Mouse (Mus musculus) lung, embryonic 16.5 days (tissue): Measurements from ENCODE around the gene Pde4dip. TPM values are rescaled to one million over a fixed set of nuclear protein-coding genes. Genes with fewer than 3 reads are reported as not detected.

Source experiments
- ATAC-seq: fragments of 200-750 bp; cut with Nextera tagmentation; 2 replicates; pipeline ENCODE4 v1.8.0; 2017; ENCODE audit warnings: low read depth, mild to moderate bottlenecking, moderate library complexity
- H3K27ac ChIP-seq: fragments of 300-500 bp; sonication (generic); 2 replicates; pipeline ENCODE4 v1.5.1; 2014; ENCODE audit warnings: mild to moderate bottlenecking, control low read depth, low read length
- H3K27me3 ChIP-seq: fragments of 300-500 bp; sonication (generic); 2 replicates; pipeline ENCODE4 v1.6.1; 2014; ENCODE audit warnings: low read depth, low read length, mixed read lengths; ENCODE audit not compliant: control insufficient read depth, insufficient read depth
- H3K36me3 ChIP-seq: fragments of 300-500 bp; sonication (generic); 2 replicates; pipeline ENCODE4 v1.6.1; 2014; ENCODE audit warnings: low read length; ENCODE audit not compliant: control insufficient read depth, insufficient read depth
- H3K4me1 ChIP-seq: fragments of 300-500 bp; sonication (generic); replicated peaks from 2 replicates; pipeline ENCODE4 v1.6.1; 2014; ENCODE audit warnings: low read length, mixed read lengths; ENCODE audit not compliant: control insufficient read depth, insufficient read depth
- H3K4me2 ChIP-seq: fragments of 300-500 bp; sonication (generic); 2 replicates; pipeline ENCODE4 v1.6.1; 2014; ENCODE audit warnings: low read depth, low read length, control low read depth
- H3K4me3 ChIP-seq: fragments of 300-500 bp; sonication (generic); 2 replicates; pipeline ENCODE4 v1.5.1; 2014; ENCODE audit warnings: mild to moderate bottlenecking, low read length, control low read depth
- H3K9ac ChIP-seq: fragments of 300-500 bp; sonication (generic); 2 replicates; pipeline ENCODE4 v1.6.1; 2014; ENCODE audit warnings: low read length, control low read depth
- H3K9me3 ChIP-seq: fragments of 300-500 bp; sonication (generic); 2 replicates; pipeline ENCODE4 v1.6.1; 2016; ENCODE audit warnings: low read length; ENCODE audit not compliant: control insufficient read depth
- WGBS: fragments of 180-500 bp; shearing (Covaris S2); extraction: QIAGEN DNeasy Blood & Tissue Kit; methylation state at CpG from one replicate; pipeline ENCODE4 v1.1.7; 2014; 5-methylcytosine and 5-hydroxymethylcytosine counted together
- polyA plus RNA-seq: library from polyadenylated mRNA; unstranded; fragments of >200 nt; fragmentation: Nextera tagmentation; extraction: Ambion mirVana; gene quantifications from 2 replicates; pipeline ENCODE4 v1.2.1, GENCODE M21; 2015

The Pde4dip gene
- polyA plus RNA-seq, 1 experiment from 2014 or later = 18.9 TPM

DNA sequence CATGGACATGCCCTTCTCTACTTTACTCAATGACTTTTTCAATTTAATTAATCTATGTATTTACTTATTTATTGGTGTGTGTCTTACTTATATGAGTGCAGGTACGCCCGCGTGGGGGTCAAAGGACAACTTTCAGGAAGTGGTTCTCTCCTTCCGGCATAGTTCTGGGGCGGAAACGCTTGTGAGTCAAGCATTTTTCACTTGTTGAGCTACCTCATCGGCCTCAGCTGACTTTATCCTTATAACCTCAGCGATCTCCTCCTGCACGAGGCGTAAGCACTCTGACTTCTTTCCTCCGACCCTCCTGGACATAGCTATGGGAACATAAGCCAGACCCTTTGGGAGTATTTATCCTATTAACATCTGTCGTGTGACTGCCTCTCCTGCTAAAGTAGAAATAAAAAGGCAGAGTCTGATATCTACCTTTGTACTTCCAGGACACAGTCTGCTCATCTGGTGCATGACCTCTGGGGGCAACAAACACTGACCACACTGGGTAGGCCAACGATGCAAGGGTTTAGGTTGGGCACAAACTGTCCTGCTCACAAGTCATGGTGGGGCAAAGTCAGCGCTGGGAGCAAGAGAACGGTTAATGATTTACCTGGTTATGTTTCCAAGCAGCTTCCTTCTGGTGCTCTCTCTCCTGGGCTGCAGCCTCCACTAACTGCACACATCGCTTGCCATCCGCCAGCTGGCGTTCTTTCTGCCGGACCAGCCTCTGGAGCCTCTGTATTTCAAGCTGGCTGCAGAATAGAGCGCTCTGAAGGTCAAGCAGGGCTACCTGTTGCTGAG lies 132.0 kb downstream of the Pde4dip start:
- 77% methylated on average over 20 of the region's 20 CpGs for WGBS
- H3K4me3 ChIP-seq = no peak overlapping the region
- H3K27ac ChIP-seq = no peak overlapping the region
- no peak overlapping the region for H3K9ac ChIP-seq
- no peaks in the 10 kb centered on the region for H3K27me3 ChIP-seq
- H3K4me1 ChIP-seq = no peaks in the 10 kb centered on the region
- H3K4me2 ChIP-seq = no peak overlapping the region
- H3K36me3 ChIP-seq = peaks cover 42% of the 10 kb centered on the region
- H3K9me3 ChIP-seq = no peaks in the 10 kb centered on the region
- no peak for ATAC-seq

DNA sequence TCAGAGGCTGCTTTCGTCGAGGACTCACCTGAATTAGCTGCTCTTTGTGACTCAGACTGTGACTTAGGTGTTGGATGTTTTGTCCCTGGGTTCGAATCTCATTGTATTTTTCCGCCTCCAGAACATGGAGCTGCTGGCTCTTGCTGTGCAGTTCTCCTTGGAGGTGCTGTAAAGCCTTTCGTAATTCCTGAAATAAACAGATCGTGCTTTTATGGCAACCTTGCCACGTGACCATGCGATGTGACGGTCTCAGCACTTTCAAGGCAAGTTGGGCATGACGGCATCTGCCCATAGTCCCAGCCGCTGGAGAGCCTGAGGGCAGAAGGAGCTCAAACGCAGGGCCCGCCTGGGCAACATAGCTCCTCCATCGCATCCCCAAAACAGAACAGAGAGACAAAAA lies 133.1 kb downstream of the Pde4dip start:
- Histone ChIP-seq H3K9me3 (no peaks in the 10 kb centered on the region), H3K36me3 (peaks cover 47% of the 10 kb centered on the region), H3K27me3 (no peaks in the 10 kb centered on the region), H3K4me3 (no peak overlapping the region), H3K9ac (no peak overlapping the region), H3K27ac (no peak overlapping the region), H3K4me1 (no peaks in the 10 kb centered on the region), H3K4me2 (no peak overlapping the region)
- WGBS = 89% methylated on average over 14 of the region's 14 CpGs
- no peak for ATAC-seq

DNA sequence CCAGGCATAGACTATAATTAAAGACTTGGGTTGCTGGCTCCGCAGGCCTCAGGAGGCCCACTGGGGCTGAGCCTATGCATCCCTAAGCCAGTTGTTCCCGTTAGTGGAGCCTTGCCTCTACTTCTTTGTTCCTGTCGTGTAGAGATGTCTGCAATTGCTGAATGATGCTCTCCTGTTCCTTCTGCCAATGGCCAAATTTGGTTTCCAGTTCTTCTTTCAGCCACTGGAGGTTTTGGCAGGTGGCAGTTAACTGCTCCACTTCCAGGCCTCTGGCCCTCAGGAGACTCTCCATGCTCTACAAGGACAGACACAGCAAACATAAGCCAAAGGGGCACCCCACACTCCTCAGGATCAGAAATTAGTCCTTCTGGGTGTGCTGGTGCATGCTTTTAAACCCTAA lies 135.6 kb downstream of the Pde4dip start:
- H3K27ac ChIP-seq = no peak overlapping the region
- H3K4me1 ChIP-seq = no peaks in the 10 kb centered on the region
- no peaks in the 10 kb centered on the region for H3K27me3 ChIP-seq
- no peak overlapping the region for H3K4me2 ChIP-seq
- H3K9me3 ChIP-seq = no peaks in the 10 kb centered on the region
- WGBS = 88% methylated on average over 3 of the region's 3 CpGs
- peaks cover 48% of the 10 kb centered on the region for H3K36me3 ChIP-seq
- H3K4me3 ChIP-seq = no peak overlapping the region
- H3K9ac ChIP-seq = no peak overlapping the region
- no peak for ATAC-seq

DNA sequence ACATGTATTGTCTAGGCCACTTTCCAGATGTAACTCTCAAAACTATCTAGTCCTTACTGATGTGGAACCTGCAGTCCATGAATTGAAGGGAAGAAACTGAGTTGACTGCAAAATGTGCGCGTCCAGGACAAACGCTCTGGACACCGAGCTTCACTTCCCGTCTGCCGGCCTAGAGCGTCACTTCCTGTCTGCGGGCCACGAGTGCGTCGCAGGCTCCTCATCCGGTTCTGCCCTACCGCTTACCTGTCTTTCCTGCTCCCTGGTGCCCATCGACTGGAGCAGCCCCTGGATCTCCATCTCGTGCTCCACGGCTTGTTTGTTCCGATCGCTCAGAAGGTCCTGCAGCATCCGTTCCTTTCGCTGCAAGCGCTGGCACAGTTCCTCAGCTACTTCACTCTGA lies 136.9 kb downstream of the Pde4dip start:
- peaks cover 43% of the 10 kb centered on the region for H3K36me3 ChIP-seq
- no peaks in the 10 kb centered on the region for H3K9me3 ChIP-seq
- H3K4me3 ChIP-seq = no peak overlapping the region
- H3K4me1 ChIP-seq = no peaks in the 10 kb centered on the region
- no peak overlapping the region for H3K27ac ChIP-seq
- no peak for ATAC-seq
- H3K4me2 ChIP-seq = no peak overlapping the region
- no peak overlapping the region for H3K9ac ChIP-seq
- WGBS = 89% methylated on average over 21 of the region's 21 CpGs
- H3K27me3 ChIP-seq = no peaks in the 10 kb centered on the region

DNA sequence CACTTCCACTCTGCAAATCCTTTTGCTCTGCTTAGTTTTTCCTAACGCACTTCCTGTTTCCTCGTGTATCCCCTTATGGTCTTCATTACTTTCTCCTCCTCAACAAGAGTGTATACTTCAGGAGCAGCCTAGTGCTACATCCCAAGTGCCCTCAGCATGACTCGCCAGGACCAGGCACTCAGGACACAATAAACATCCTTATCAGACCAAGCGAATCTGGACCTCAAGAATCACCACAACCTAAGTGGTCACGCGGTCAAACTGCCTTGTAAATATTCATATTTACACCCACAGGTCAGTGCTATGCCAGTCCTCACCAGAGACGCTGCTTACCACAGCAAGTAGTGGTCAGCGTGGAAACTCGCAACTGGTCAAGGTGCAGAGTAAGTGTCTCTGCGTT lies 139.7 kb downstream of the Pde4dip start:
- ATAC-seq = no peak
- Histone ChIP-seq H3K4me1 (no peaks in the 10 kb centered on the region), H3K9me3 (no peaks in the 10 kb centered on the region), H3K4me2 (no peak overlapping the region), H3K9ac (no peak overlapping the region), H3K27me3 (no peaks in the 10 kb centered on the region), H3K27ac (no peak overlapping the region), H3K36me3 (peaks cover 48% of the 10 kb centered on the region), H3K4me3 (no peak overlapping the region)
- 68% methylated on average over 10 of the region's 10 CpGs for WGBS

DNA sequence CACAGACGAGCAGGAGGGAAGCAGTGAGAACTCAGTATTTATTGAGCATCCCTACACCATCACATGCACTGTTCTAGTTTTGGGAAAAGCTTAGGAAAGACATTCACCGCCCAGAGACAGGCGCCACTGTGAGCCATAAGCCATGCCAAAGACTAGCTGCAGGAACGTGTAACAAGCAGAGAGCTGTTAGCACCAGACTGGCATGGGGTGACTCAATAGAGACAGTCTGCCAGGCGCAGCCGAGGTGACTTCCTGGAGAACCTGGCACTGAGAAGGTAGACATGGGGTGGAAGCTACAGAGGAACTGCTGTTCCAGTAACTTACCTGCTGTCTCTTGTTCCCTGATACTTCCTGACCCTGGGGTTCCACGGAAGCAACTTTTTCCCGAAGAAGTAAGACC lies 145.7 kb downstream of the Pde4dip start:
- H3K4me1 ChIP-seq = no peaks in the 10 kb centered on the region
- no peak overlapping the region for H3K27ac ChIP-seq
- WGBS = 91% methylated on average over 8 of the region's 8 CpGs
- ATAC-seq = no peak
- H3K9ac ChIP-seq = no peak overlapping the region
- no peak overlapping the region for H3K4me3 ChIP-seq
- H3K36me3 ChIP-seq = peaks cover 38% of the 10 kb centered on the region
- no peak overlapping the region for H3K4me2 ChIP-seq
- H3K9me3 ChIP-seq = no peaks in the 10 kb centered on the region
- H3K27me3 ChIP-seq = no peaks in the 10 kb centered on the region

DNA sequence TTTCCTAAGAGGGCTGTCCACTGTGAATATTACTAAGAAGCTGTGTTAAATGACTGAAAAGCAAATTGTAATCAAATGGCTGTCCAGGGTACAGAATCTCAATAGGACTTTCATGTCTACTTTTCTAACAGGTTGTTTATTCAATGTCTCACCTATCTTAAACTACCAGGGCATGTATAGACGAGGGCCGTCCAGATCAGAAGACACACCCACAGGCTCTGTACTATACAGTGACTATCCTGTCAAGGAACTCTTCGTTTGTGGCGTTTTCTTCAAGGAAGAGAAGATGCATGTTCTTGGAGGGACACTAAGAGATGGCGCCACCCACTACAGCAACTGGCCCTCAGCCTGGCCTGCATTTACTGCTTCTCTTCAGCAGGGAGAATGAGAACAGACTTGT lies 152.9 kb downstream of the Pde4dip start:
- Histone ChIP-seq H3K27me3 (no peaks in the 10 kb centered on the region), H3K4me3 (no peak overlapping the region), H3K9ac (no peak overlapping the region), H3K9me3 (no peaks in the 10 kb centered on the region), H3K4me1 (no peaks in the 10 kb centered on the region), H3K36me3 (peaks cover 2% of the 10 kb centered on the region; the same call in 1 of the 2 replicates), H3K4me2 (no peak overlapping the region), H3K27ac (no peak overlapping the region)
- whole genome bisulfite sequencing = 54% methylated on average over 5 of the region's 5 CpGs
- ATAC-seq = no peak

DNA sequence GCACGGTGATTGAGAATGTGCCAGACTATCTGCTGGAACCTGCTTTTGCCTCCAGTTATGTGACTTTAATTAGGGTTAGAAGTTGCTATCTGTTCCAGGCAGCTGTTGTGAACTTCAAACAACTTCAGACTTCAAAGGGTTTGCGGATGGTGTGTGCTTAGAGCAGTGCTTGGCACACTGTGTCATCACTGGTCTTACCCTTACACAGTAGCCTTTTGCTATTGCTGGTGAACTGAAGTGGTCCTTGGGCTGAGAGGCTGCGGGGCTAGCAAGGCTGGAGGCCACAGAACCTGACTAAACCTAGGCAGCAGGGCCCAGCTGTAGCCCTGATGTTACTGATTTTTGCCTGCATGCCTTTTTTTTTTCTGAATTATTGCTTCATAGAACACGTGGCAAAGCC lies 154.2 kb downstream of the Pde4dip start:
- 37% methylated on average over 4 of the region's 4 CpGs for WGBS
- Histone ChIP-seq H3K36me3 (no peaks in the 10 kb centered on the region), H3K27ac (no peak overlapping the region), H3K4me3 (no peak overlapping the region), H3K4me1 (no peaks in the 10 kb centered on the region), H3K9me3 (no peaks in the 10 kb centered on the region), H3K4me2 (no peak overlapping the region), H3K9ac (no peak overlapping the region), H3K27me3 (no peaks in the 10 kb centered on the region)
- no peak for ATAC-seq

DNA sequence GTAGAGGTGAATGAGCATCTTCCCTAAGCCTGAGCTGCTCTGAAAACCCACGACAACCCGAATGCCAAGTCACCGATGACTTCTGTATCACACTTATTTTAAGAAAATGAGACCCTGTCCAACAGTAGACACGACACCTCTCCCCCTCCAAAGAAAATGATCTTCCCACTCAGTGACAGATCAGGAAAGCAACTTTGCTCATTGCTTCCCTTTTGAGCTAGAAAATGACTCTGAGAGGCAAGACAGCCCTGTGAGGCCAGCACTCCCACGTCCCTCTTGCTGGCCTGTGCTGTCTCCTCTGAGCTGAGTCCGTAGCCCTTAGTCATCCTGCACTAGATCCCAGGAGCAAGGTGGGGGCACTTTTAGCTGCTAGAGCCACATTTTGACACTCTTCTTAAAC lies 155.9 kb downstream of the Pde4dip start:
- ATAC-seq = no peak
- Histone ChIP-seq H3K27me3 (no peaks in the 10 kb centered on the region), H3K4me2 (no peak overlapping the region), H3K9me3 (no peaks in the 10 kb centered on the region), H3K36me3 (no peaks in the 10 kb centered on the region), H3K4me1 (no peaks in the 10 kb centered on the region), H3K27ac (no peak overlapping the region), H3K9ac (no peak overlapping the region), H3K4me3 (no peak overlapping the region)
- 77% methylated on average over 6 of the region's 6 CpGs for WGBS

DNA sequence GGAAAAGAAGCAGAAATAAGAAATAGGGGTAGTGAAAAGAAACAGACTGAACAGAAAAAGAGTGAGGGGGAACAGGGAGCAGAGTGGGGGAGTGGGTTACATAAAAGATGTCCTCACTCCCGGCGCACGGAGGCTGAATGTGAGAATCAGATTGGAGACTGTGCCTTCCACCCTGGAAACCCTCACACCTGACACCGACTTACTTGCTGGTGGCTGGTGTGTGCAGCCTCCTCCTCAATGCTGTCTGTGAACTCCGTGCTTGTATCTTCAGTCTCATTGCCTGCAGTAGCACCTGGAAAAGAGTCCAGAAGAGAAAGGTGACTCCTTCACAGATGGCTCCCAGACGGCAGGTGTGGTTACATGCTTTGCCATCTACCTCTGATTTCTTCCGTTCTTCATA lies 157.9 kb downstream of the Pde4dip start:
- Histone ChIP-seq H3K36me3 (no peaks in the 10 kb centered on the region), H3K4me2 (no peak overlapping the region), H3K27ac (no peak overlapping the region), H3K27me3 (no peaks in the 10 kb centered on the region), H3K9ac (no peak overlapping the region), H3K9me3 (no peaks in the 10 kb centered on the region), H3K4me1 (no peaks in the 10 kb centered on the region), H3K4me3 (no peak overlapping the region)
- no peak for ATAC-seq
- 84% methylated on average over 7 of the region's 7 CpGs for WGBS
